Mouse (Mus musculus): ENCODE measurements around the gene Nlrp10.

Gene Nlrp10

GRCm38 (mm10) chr7:108929726-108930393, at the start of gene Nlrp10:
Nlrp10 (minus strand) TSS chr7:108930178.
- DNase-seq (ENCODE audit: low spot score in 2 of 2), result no peak

GRCm38 (mm10) chr7:108972273-108972672, 42.3 kb upstream of the Nlrp10 start:
- DNase-seq (ENCODE audit: low spot score in 2 of 2), result no peak

- DNase-seq (ENCODE audit: low spot score in 2 of 2), result no peak
Measured at GRCm38 (mm10) chr7:108968201-108968600, 38.2 kb upstream of the Nlrp10 start.

GRCm38 (mm10) chr7:108966742-108967362, 36.9 kb upstream of the Nlrp10 start:
- DNase-seq (ENCODE audit: low spot score in 2 of 2), result peak in 1 of 2 experiments; percentile 33

GRCm38 (mm10) chr7:108965968-108966367, 36.0 kb upstream of the Nlrp10 start:
- peak in 1 of 2 experiments; percentile 11 for DNase-seq (ENCODE audit: low spot score in 2 of 2)

- no peak for DNase-seq (ENCODE audit: low spot score in 2 of 2)
Measured at GRCm38 (mm10) chr7:108957734-108958133, 27.8 kb upstream of the Nlrp10 start.

GRCm38 (mm10) chr7:108954185-108954584, 24.2 kb upstream of the Nlrp10 start:
- peak in 1 of 2 experiments; percentile 37 for DNase-seq (ENCODE audit: low spot score in 2 of 2)

- DNase-seq (ENCODE audit: low spot score in 2 of 2), result no peak
Measured at GRCm38 (mm10) chr7:108952801-108953200, 22.8 kb upstream of the Nlrp10 start.

GRCm38 (mm10) chr7:108950762-108951331, 20.9 kb upstream of the Nlrp10 start:
- no peak for DNase-seq (ENCODE audit: low spot score in 2 of 2)

- peak in 1 of 2 experiments; percentile 10 for DNase-seq (ENCODE audit: low spot score in 2 of 2)
Measured at GRCm38 (mm10) chr7:108950312-108950761, 20.4 kb upstream of the Nlrp10 start, which contains the start of gene Tub. Tub (plus strand) TSS chr7:108950338.

GRCm38 (mm10) chr7:108949301-108949700, 19.3 kb upstream of the Nlrp10 start:
- no peak for DNase-seq (ENCODE audit: low spot score in 2 of 2)

- no peak for DNase-seq (ENCODE audit: low spot score in 2 of 2)
Measured at GRCm38 (mm10) chr7:108948611-108949010, 18.6 kb upstream of the Nlrp10 start.

GRCm38 (mm10) chr7:108944002-108944401, 14.0 kb upstream of the Nlrp10 start:
- DNase-seq (ENCODE audit: low spot score in 2 of 2), result peak in 1 of 2 experiments; percentile 27

GRCm38 (mm10) chr7:108941466-108941865, 11.5 kb upstream of the Nlrp10 start:
- DNase-seq (ENCODE audit: low spot score in 2 of 2), result no peak

GRCm38 (mm10) chr7:108936591-108936990, 6.6 kb upstream of the Nlrp10 start:
- DNase-seq (ENCODE audit: low spot score in 2 of 2), result no peak

GRCm38 (mm10) chr7:108935411-108935810, 5.4 kb upstream of the Nlrp10 start:
- DNase-seq (ENCODE audit: low spot score in 2 of 2), result no peak

GRCm38 (mm10) chr7:108934836-108935235, 4.9 kb upstream of the Nlrp10 start:
- DNase-seq (ENCODE audit: low spot score in 2 of 2), result no peak

GRCm38 (mm10) chr7:108933794-108934731, 4.1 kb upstream of the Nlrp10 start, which contains the start of gene Eif3f:
Eif3f (plus strand) TSS chr7:108934417.
- DNase-seq (ENCODE audit: low spot score in 2 of 2), result peak; percentile 86 to 90

GRCm38 (mm10) chr7:108928280-108929188, 1.4 kb downstream of the Nlrp10 start:
- DNase-seq (ENCODE audit: low spot score in 2 of 2), result no peak

GRCm38 (mm10) chr7:108927043-108927442, 2.9 kb downstream of the Nlrp10 start:
- DNase-seq (ENCODE audit: low spot score in 2 of 2), result no peak

GRCm38 (mm10) chr7:108903969-108904368, 26.0 kb downstream of the Nlrp10 start:
- DNase-seq (ENCODE audit: low spot score in 2 of 2), result no peak
